Mouse (Mus musculus) embryonic facial prominence, embryonic 15.5 days (tissue): Measurements from ENCODE around the gene Ecm2. TPM values are rescaled to one million over a fixed set of nuclear protein-coding genes. Genes with fewer than 3 reads are reported as not detected.

Source experiments
- ATAC-seq: fragments of 200-750 bp; cut with Nextera tagmentation; 2 replicates; pipeline ENCODE4 v1.8.0; 2017; ENCODE audit warnings: low read depth, moderate TSS enrichment; ENCODE audit not compliant: insufficient number of reproducible peaks, low FRiP score, low TSS enrichment
- H3K27ac ChIP-seq: fragments of 300-500 bp; sonication (generic); replicated peaks from 2 replicates; pipeline ENCODE4 v1.5.1; 2015; ENCODE audit warnings: mild to moderate bottlenecking, inconsistent platforms
- H3K27me3 ChIP-seq: fragments of 300-500 bp; sonication (generic); 2 replicates; pipeline ENCODE4 v1.6.1; 2015; ENCODE audit warnings: inconsistent platforms
- H3K36me3 ChIP-seq: fragments of 300-500 bp; sonication (generic); 2 replicates; pipeline ENCODE4 v1.6.1; 2015; ENCODE audit warnings: mild to moderate bottlenecking, inconsistent platforms
- H3K4me1 ChIP-seq: fragments of 300-500 bp; sonication (generic); 2 replicates; pipeline ENCODE4 v1.6.1; 2015; ENCODE audit warnings: inconsistent platforms
- H3K4me2 ChIP-seq: fragments of 300-500 bp; sonication (generic); replicated peaks from 2 replicates; pipeline ENCODE4 v1.6.1; 2015; ENCODE audit warnings: mild to moderate bottlenecking, inconsistent platforms
- H3K4me3 ChIP-seq: fragments of 300-500 bp; sonication (generic); replicated peaks from 2 replicates; pipeline ENCODE4 v1.5.1; 2015; ENCODE audit warnings: mild to moderate bottlenecking, inconsistent platforms
- H3K9ac ChIP-seq: fragments of 300-500 bp; sonication (generic); 2 replicates; pipeline ENCODE4 v1.6.1; 2015; ENCODE audit warnings: inconsistent platforms
- H3K9me3 ChIP-seq: fragments of 300-500 bp; sonication (generic); replicated peaks from 2 replicates; pipeline ENCODE4 v1.6.1; 2016; ENCODE audit warnings: inconsistent platforms
- WGBS: fragments of 180-500 bp; shearing (Covaris S2); methylation state at CpG from one replicate; pipeline ENCODE4 v1.1.7; 2015; 5-methylcytosine and 5-hydroxymethylcytosine counted together
- polyA plus RNA-seq: library from polyadenylated mRNA; unstranded; fragments of >200 nt; fragmentation: Nextera tagmentation; extraction: Ambion mirVana; gene quantifications from 2 replicates; pipeline ENCODE4 v1.2.1, GENCODE M21; 2015

Gene Ecm2
- polyA plus RNA-seq, 1 experiment from 2014 or later, result 2.3 TPM

- no peak overlapping the region for H3K4me3 ChIP-seq
- no peak overlapping the region for H3K4me2 ChIP-seq
- H3K9ac ChIP-seq, result no peak overlapping the region
- WGBS, result 50% methylated on average over 1 of the region's 1 CpGs
- no peak overlapping the region for H3K27ac ChIP-seq
- H3K27me3 ChIP-seq, result no peaks in the 10 kb centered on the region
- H3K36me3 ChIP-seq, result no peaks in the 10 kb centered on the region
- no peak for ATAC-seq
- H3K9me3 ChIP-seq, result no peaks in the 10 kb centered on the region
- no peaks in the 10 kb centered on the region for H3K4me1 ChIP-seq
These were observed 52.3 kb downstream of the Ecm2 start for GRCm38 (mm10) chr13:49556924-49557323.

- no peak for ATAC-seq
- Histone ChIP-seq H3K4me2 (no peak overlapping the region), H3K9ac (no peak overlapping the region), H3K4me3 (no peak overlapping the region), H3K9me3 (no peaks in the 10 kb centered on the region), H3K4me1 (no peaks in the 10 kb centered on the region), H3K27ac (no peak overlapping the region), H3K27me3 (no peaks in the 10 kb centered on the region), H3K36me3 (no peaks in the 10 kb centered on the region; the same call in 1 of the 2 replicates)
- WGBS, result 32% methylated on average over 2 of the region's 2 CpGs
These were observed 54.6 kb downstream of the Ecm2 start for GRCm38 (mm10) chr13:49559185-49559584.

GRCm38 (mm10) chr13:49560886-49561285 is 56.3 kb downstream of the Ecm2 start:
- Histone ChIP-seq H3K9me3 (no peaks in the 10 kb centered on the region), H3K4me1 (no peaks in the 10 kb centered on the region), H3K36me3 (no peaks in the 10 kb centered on the region; the same call in 1 of the 2 replicates), H3K4me2 (no peak overlapping the region), H3K9ac (no peak overlapping the region), H3K4me3 (no peak overlapping the region), H3K27me3 (no peaks in the 10 kb centered on the region), H3K27ac (no peak overlapping the region)
- 53% methylated on average over 2 of the region's 2 CpGs for WGBS
- no peak for ATAC-seq

GRCm38 (mm10) chr13:49564347-49564746 is 59.7 kb downstream of the Ecm2 start:
- H3K4me2 ChIP-seq, result no peak overlapping the region
- no peaks in the 10 kb centered on the region; the same call in 1 of the 2 replicates for H3K36me3 ChIP-seq
- no peaks in the 10 kb centered on the region for H3K27me3 ChIP-seq
- H3K9ac ChIP-seq, result no peak overlapping the region
- no peak for ATAC-seq
- H3K27ac ChIP-seq, result no peak overlapping the region
- H3K9me3 ChIP-seq, result no peaks in the 10 kb centered on the region
- 86% methylated on average over 1 of the region's 1 CpGs for WGBS
- H3K4me3 ChIP-seq, result no peak overlapping the region
- H3K4me1 ChIP-seq, result no peaks in the 10 kb centered on the region

GRCm38 (mm10) chr13:49570371-49570770 is 65.8 kb downstream of the Ecm2 start:
- H3K4me1 ChIP-seq, result no peaks in the 10 kb centered on the region
- H3K4me2 ChIP-seq, result no peak overlapping the region
- WGBS, result 72% methylated on average over 3 of the region's 3 CpGs
- H3K9me3 ChIP-seq, result no peaks in the 10 kb centered on the region
- H3K9ac ChIP-seq, result no peak overlapping the region
- ATAC-seq, result no peak
- no peak overlapping the region for H3K4me3 ChIP-seq
- H3K27me3 ChIP-seq, result no peaks in the 10 kb centered on the region
- H3K27ac ChIP-seq, result no peak overlapping the region
- H3K36me3 ChIP-seq, result no peaks in the 10 kb centered on the region

- Histone ChIP-seq H3K36me3 (no peaks in the 10 kb centered on the region), H3K27me3 (no peaks in the 10 kb centered on the region), H3K9ac (no peak overlapping the region), H3K9me3 (no peaks in the 10 kb centered on the region), H3K4me1 (no peaks in the 10 kb centered on the region), H3K4me2 (no peak overlapping the region), H3K4me3 (no peak overlapping the region), H3K27ac (no peak overlapping the region)
- 80% methylated on average over 2 of the region's 2 CpGs for WGBS
- ATAC-seq, result no peak
These were observed 66.8 kb downstream of the Ecm2 start for GRCm38 (mm10) chr13:49571418-49571817.

GRCm38 (mm10) chr13:49581541-49582530 is 77.2 kb downstream of the Ecm2 start, which contains the start of gene Omd:
TSS of gene Omd (plus strand) at chr13:49582462.
- WGBS, result 21% methylated on average over 8 of the region's 8 CpGs
- H3K27ac ChIP-seq, result peak within 1 kb of the TSS; percentile 94
- no peaks in the 10 kb centered on the region for H3K27me3 ChIP-seq
- H3K4me2 ChIP-seq, result peak within 1 kb of the TSS; percentile 29
- H3K4me1 ChIP-seq, result peaks cover 14% of the 10 kb centered on the region
- H3K36me3 ChIP-seq, result no peaks in the 10 kb centered on the region
- ATAC-seq, result peak; percentile 83
- 0 out of 2 replicates have a peak within 1 kb of the TSS, but pooled peaks have one; percentile 7 for H3K4me3 ChIP-seq
- H3K9me3 ChIP-seq, result no peaks in the 10 kb centered on the region
- H3K9ac ChIP-seq, result no peak within 1 kb of the TSS

Other genes starting within 250 kb of the Ecm2 start
- 0.45 and 0.65 TPM in 2 replicates for gene Fgd3, start 184.5 kb upstream of the Ecm2 start, polyA plus RNA-seq
- 36.0 and 38.7 TPM in 2 replicates for gene Bicd2, start 163.2 kb upstream of the Ecm2 start, polyA plus RNA-seq
- 12.7 and 13.4 TPM in 2 replicates for gene Ippk, start 83.6 kb upstream of the Ecm2 start, polyA plus RNA-seq
- gene Tes3-ps, start 11.5 kb upstream of the Ecm2 start, polyA plus RNA-seq, result 0.79 and 1.7 TPM in 2 replicates
- 157 and 167 TPM in 2 replicates for gene Aspn, start 39.6 kb downstream of the Ecm2 start, polyA plus RNA-seq
- 35.3 and 38.6 TPM in 2 replicates for gene Omd, start 77.7 kb downstream of the Ecm2 start, polyA plus RNA-seq
- 201 and 212 TPM in 2 replicates for gene Ogn, start 103.2 kb downstream of the Ecm2 start, polyA plus RNA-seq
- gene Cenpp, start 148.0 kb downstream of the Ecm2 start, polyA plus RNA-seq, result 19.8 and 21.4 TPM in 2 replicates
- gene Nol8, start 148.3 kb downstream of the Ecm2 start, polyA plus RNA-seq, result 12.9 and 13.9 TPM in 2 replicates
- 59.6 and 62.8 TPM in 2 replicates for gene Iars, start 177.3 kb downstream of the Ecm2 start, polyA plus RNA-seq